Mouse (Mus musculus) erythroblast, embryonic 14.5 days (primary cell): ENCODE measurements around the gene Ptma. TPM values are rescaled to one million over a fixed set of nuclear protein-coding genes. Genes with fewer than 3 reads are reported as not detected.

Experiments used
- H3K27me3 ChIP-seq: 2 replicates; pipeline ENCODE4 v1.6.1; 2012; ENCODE audit warnings: inconsistent platforms; ENCODE audit not compliant: control insufficient read depth
- H3K36me3 ChIP-seq: 2 replicates; pipeline ENCODE4 v1.6.1; 2012; ENCODE audit warnings: mild to moderate bottlenecking, inconsistent platforms; ENCODE audit not compliant: control insufficient read depth
- H3K4me1 ChIP-seq: 2 replicates; pipeline ENCODE4 v1.6.1; 2012; ENCODE audit warnings: inconsistent platforms; ENCODE audit not compliant: control insufficient read depth
- H3K4me3 ChIP-seq: replicated peaks from 2 replicates; pipeline ENCODE3; 2012; ENCODE audit warnings: moderate library complexity, mild to moderate bottlenecking, inconsistent platforms
- H3K9me3 ChIP-seq: 2 replicates; pipeline ENCODE4 v1.6.1; 2012; ENCODE audit warnings: low read length, inconsistent platforms, mixed read lengths; ENCODE audit not compliant: control insufficient read depth
- GATA1 ChIP-seq: IDR thresholded peaks from 2 replicates; pipeline ENCODE4 v1.6.1; 2012; ENCODE audit warnings: low read length, inconsistent platforms, mixed read lengths
- TAL1 ChIP-seq: IDR thresholded peaks from 3 replicates; pipeline ENCODE4 v1.6.1; 2012; ENCODE audit warnings: low read length, inconsistent platforms, mixed read lengths
- polyA plus RNA-seq: library from polyadenylated mRNA; stranded (reverse); fragments of >175 nt; gene quantifications from 2 replicates; pipeline ENCODE4 v1.2.3, GENCODE M21; 2012

Ptma gene
- polyA plus RNA-seq, 1 experiment = 597 TPM

GRCm38 (mm10) chr1:86491533-86492094, 34.9 kb upstream of the Ptma start:
- no peak overlapping the region for H3K4me3 ChIP-seq
- peaks cover 4% of the 10 kb centered on the region for H3K36me3 ChIP-seq
- H3K4me1 ChIP-seq = peaks cover 53% of the 10 kb centered on the region
- no peak for TF ChIP-seq TAL1
- TF ChIP-seq GATA1 = no peak
- H3K27me3 ChIP-seq = no peaks in the 10 kb centered on the region; the same call in 1 of the 2 replicates
- H3K9me3 ChIP-seq = no peaks in the 10 kb centered on the region

GRCm38 (mm10) chr1:86492095-86493070, 34.1 kb upstream of the Ptma start:
- TF ChIP-seq GATA1 = no peak
- no peaks in the 10 kb centered on the region for H3K9me3 ChIP-seq
- H3K27me3 ChIP-seq = no peaks in the 10 kb centered on the region; the same call in 1 of the 2 replicates
- no peak overlapping the region for H3K4me3 ChIP-seq
- peaks cover 4% of the 10 kb centered on the region for H3K36me3 ChIP-seq
- H3K4me1 ChIP-seq = peaks cover 50% of the 10 kb centered on the region

DNA sequence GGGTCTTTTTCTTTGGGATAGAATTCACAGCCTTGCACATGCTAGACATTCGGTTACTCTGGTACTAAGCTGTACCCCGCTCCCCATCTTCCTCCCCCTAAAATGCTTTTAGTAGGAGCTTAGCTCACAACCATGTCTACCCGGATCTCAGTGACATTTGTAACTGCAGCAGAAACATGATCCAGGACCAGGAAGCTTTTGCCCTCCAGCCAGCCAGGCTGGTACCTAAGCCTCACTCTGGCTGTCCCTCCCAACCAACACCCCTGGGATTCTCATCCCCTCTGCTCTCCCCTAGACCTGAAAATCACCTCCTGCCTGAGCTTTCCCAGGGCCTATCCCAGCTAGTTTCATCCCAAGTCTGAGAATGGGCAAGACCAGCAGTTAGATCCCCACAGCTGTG, 32.7 kb upstream of the Ptma start:
- peaks cover 48% of the 10 kb centered on the region for H3K4me1 ChIP-seq
- TF ChIP-seq TAL1 (no peak), GATA1 (no peak)
- H3K9me3 ChIP-seq = no peaks in the 10 kb centered on the region
- peaks cover 2% of the 10 kb centered on the region for H3K36me3 ChIP-seq
- H3K27me3 ChIP-seq = no peaks in the 10 kb centered on the region; the same call in 1 of the 2 replicates
- no peak overlapping the region for H3K4me3 ChIP-seq

DNA sequence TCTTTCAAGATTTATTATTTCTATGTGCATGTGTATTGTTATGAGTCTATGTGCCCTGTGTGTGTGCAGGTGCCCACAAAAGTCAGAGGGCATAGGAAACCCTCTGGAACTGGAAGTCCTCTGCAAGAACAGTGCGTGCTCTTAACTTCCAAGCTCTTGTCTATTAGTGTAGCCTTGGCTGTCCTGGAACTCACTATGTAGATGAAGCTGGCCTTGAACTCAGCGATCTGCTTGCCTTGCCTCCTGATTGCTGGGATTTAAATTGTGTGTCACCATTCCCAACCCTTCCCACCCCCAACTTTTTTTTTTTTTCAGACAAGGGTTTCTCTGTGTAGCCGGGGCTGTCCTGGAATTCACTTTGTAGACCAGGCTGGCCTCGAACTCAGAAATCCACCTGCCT, 30.2 kb upstream of the Ptma start:
- Histone ChIP-seq H3K27me3 (no peaks in the 10 kb centered on the region; the same call in 1 of the 2 replicates), H3K4me3 (no peak overlapping the region), H3K9me3 (no peaks in the 10 kb centered on the region), H3K36me3 (no peaks in the 10 kb centered on the region), H3K4me1 (peaks cover 49% of the 10 kb centered on the region)
- no peak for TF ChIP-seq GATA1
- no peak for TF ChIP-seq TAL1

- TF ChIP-seq GATA1 = no peak
- no peak overlapping the region for H3K4me3 ChIP-seq
- no peaks in the 10 kb centered on the region for H3K36me3 ChIP-seq
- H3K4me1 ChIP-seq = peaks cover 49% of the 10 kb centered on the region
- peaks cover 4% of the 10 kb centered on the region for H3K27me3 ChIP-seq
- H3K9me3 ChIP-seq = no peaks in the 10 kb centered on the region
Measured at GRCm38 (mm10) chr1:86497361-86497760, 29.2 kb upstream of the Ptma start.

DNA sequence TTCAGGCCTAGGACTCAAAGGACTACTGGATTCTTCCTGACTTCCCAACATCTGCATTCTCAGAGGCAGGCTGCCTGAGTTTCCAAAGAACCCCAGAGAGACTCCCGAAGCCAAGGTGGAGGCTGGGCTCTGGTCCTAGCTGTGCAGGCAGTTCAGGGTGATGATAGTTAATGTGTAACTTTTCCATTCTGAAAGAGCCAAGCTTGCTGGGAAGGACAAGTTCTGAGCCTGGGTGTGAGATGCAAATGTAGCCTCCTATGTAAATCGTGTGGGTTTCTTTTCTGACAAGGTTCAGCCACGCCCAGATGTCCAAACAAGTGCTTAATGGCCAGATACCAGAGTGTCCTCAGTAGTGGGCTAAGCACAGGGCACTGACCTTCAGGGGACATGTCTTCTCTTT, 28.5 kb upstream of the Ptma start:
- H3K27me3 ChIP-seq = peaks cover 10% of the 10 kb centered on the region
- H3K4me3 ChIP-seq = no peak overlapping the region
- H3K36me3 ChIP-seq = no peaks in the 10 kb centered on the region
- H3K4me1 ChIP-seq = peaks cover 46% of the 10 kb centered on the region
- TF ChIP-seq GATA1 (no peak), TAL1 (no peak)
- no peaks in the 10 kb centered on the region for H3K9me3 ChIP-seq

DNA sequence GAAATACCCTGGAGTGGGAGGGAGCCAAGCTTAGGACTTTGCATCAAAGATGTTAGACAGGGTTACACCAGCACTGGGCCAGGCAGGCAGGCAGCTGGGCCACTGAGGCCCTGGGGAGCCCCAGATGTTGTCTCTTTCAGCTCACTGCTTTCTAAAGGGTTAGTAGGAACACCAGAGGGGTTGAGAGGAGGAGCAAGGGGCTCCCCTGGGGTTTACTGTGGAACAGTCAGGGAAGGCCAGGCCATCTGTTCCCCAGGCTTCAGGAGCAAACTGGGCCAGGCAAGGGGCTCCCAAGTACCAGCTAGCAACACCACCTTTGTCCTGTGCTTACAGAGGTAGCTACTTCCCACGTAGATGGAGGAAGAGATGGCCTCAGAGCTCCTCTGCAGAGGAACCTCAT, 27.9 kb upstream of the Ptma start:
- Histone ChIP-seq H3K4me1 (peaks cover 52% of the 10 kb centered on the region), H3K27me3 (peaks cover 16% of the 10 kb centered on the region)
- TF ChIP-seq GATA1 (no peak), TAL1 (no peak)

GRCm38 (mm10) chr1:86499903-86500302, 26.6 kb upstream of the Ptma start:
- TF ChIP-seq GATA1 (no peak), TAL1 (no peak)
- Histone ChIP-seq H3K4me3 (no peak overlapping the region), H3K9me3 (no peaks in the 10 kb centered on the region), H3K27me3 (peaks cover 26% of the 10 kb centered on the region), H3K4me1 (peaks cover 65% of the 10 kb centered on the region), H3K36me3 (no peaks in the 10 kb centered on the region)

More for the DNA sequence above, 27.9 kb upstream of the Ptma start:
- H3K4me3 ChIP-seq = no peak overlapping the region
- no peaks in the 10 kb centered on the region for H3K36me3 ChIP-seq
- no peaks in the 10 kb centered on the region for H3K9me3 ChIP-seq

DNA sequence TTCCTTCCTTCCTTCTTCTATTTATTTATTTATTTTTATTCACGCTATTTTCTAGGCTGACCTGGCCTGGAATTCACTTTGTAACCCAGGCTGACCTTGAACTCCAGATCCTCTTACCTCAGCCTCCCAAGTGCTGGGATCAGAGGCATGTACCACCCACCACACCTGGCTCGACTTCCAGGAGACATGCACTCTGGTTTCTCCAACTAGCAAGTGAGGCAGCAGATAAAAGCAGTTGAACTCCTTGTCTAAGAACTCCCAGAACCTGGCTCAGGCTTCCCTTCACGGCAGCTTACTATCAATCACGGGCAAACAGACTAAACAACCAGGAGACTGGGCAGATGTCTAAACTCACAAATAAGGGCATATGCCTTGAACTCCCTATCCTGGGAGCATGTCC, 25.8 kb upstream of the Ptma start:
- Histone ChIP-seq H3K27me3 (peaks cover 26% of the 10 kb centered on the region), H3K9me3 (no peaks in the 10 kb centered on the region), H3K4me3 (no peak overlapping the region), H3K4me1 (peaks cover 73% of the 10 kb centered on the region), H3K36me3 (no peaks in the 10 kb centered on the region)
- TF ChIP-seq TAL1 (no peak), GATA1 (no peak)
